Mouse (Mus musculus) c-Kit-negative CD71-positive TER-119-positive erythroid progenitor cells, embryonic 14.5 days (primary cell): ENCODE measurements around the gene Gpr162.
"Not testable (repeated sequence)": the region's sequence is repeated elsewhere in the genome, so short reads cannot be mapped to it uniquely, and the experiment has no call there.

Experiments used
- DNase-seq: peaks from one replicate; pipeline ENCODE4 v3.0.0-alpha.2; 2013; ENCODE audit warnings: low read depth, low spot score

The Gpr162 gene

DNA sequence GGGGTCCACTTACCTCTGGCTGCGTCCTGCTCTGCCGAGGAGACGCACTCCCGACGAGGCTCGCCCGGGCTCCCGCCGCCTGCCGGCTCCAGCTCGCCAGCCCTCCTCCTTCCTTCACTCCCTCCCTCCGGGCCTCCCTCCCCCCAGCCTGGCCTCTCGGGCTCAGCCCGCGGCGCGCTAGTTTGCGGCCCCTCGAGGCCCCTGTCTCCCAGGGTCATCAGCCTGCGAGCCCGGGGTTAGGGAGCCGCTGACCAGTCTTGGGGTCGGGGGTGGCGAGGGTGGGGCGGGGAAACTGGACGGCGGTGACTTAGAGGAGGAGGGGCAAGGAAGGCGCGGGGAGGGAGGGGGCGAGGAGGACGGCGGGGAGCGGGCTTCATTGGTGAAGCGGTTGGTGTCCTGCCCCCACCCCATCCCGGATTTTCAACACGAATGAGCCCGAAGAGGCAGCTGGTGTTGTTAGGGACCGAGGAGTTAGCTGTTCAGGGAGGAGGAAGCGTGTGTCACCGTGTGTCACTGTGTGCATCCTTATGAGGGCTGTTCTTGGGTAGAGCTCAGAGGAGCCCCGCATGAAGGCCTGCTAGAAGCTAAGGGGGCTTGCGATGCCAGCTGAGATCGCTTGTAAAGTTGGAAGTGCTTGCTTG, at the start of gene Gpr162:
TSS of gene Gpr162 (minus strand) at position 326 of the 641 bp plus-strand sequence.
- DNase-seq = no peak

DNA sequence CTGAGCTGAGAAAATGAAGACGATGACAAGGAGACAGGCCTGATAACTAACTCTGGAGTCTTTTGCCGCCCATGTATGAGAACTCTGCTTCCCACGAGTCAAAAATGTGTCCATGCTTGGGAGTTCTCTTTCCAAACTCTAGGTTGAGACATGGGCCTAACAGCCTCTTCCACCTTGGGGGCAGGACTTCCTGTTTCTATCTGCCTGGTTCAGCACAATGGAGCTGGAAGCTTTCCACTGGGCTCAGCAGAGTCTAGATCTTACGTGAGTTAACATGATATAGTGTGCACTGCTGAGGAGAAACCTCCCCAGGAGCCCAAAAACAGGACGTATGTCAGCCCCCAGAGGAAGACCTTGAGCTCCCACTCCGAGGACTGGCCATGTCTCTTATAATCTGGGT, 49.4 kb upstream of the Gpr162 start:
- DNase-seq = no peak

DNA sequence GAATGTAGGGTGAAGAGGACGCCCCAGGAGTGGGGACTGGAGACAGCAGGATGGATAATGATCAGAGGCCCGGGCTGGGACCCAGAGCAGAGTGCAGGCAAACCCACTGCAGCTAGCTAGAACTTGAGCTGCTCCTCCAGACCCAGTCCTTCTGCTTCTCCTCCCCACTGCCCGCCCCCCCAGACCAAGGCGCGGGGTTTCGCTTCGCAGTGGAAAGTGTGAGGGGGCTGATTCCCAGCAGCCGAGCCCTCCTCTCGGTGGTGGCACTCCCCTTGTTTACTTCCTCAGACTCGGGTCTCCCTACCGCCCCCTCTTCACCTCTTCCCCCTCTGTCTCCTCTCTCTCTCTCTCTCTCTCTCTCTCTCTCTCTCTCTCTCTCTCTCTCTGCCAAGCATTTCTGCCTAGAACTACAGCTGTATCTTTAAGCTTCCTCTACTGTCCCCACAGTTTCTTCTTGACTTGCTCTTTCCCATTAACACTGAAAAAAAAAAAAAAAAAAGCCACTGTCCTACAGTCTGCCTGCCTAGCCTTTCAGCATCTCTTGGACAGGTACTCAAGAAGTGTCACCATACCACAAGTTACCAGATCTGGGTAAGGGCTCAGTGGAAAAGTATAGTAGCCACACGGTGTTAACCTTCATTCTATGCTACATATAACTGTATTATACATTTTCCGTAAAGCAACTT, 47.9 kb upstream of the Gpr162 start, which contains the start of gene Lag3:
TSS of gene Lag3 (minus strand) at position 173 of the 686 bp plus-strand sequence.
- no peak for DNase-seq

DNA sequence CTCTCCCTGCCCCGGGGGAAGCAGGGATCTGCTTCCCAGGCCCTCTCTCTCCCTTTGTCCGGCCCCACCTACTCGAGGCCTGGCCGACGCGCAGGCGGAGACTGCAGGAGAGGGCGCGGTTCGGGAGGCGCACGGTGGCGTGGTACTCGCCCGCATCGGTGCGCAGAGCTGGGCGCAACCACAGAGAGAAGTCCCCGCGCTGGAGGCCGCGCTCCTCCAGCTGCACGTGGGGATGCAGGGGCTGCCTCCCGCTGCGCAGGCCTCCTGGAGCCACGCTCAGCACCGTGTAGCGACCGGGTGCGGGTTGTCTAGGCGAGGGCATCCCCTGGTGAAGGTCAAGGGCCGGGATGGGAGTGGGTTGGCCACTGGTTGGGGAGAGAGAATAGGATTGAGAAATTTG, 46.2 kb upstream of the Gpr162 start:
- no peak for DNase-seq

DNA sequence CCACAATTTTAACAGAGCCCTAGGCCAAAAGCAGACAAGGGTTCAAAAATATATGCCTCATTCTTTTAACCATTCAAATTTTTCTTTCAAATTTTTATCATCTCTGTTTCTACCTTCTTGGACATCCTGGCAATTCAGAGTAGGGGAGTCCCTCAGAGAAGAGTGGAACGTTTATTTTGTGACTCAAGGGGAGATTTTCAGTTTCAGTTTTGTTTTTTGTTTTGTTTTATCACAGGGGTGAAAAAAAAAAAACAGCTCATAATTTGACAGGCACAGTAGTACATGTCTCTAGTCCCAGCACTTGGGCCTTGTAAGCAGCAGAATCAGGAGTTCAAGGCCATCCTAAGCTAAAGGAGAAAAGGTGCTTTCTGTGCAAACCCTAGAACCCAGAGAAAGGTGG, 44.0 kb upstream of the Gpr162 start:
- no peak for DNase-seq

DNA sequence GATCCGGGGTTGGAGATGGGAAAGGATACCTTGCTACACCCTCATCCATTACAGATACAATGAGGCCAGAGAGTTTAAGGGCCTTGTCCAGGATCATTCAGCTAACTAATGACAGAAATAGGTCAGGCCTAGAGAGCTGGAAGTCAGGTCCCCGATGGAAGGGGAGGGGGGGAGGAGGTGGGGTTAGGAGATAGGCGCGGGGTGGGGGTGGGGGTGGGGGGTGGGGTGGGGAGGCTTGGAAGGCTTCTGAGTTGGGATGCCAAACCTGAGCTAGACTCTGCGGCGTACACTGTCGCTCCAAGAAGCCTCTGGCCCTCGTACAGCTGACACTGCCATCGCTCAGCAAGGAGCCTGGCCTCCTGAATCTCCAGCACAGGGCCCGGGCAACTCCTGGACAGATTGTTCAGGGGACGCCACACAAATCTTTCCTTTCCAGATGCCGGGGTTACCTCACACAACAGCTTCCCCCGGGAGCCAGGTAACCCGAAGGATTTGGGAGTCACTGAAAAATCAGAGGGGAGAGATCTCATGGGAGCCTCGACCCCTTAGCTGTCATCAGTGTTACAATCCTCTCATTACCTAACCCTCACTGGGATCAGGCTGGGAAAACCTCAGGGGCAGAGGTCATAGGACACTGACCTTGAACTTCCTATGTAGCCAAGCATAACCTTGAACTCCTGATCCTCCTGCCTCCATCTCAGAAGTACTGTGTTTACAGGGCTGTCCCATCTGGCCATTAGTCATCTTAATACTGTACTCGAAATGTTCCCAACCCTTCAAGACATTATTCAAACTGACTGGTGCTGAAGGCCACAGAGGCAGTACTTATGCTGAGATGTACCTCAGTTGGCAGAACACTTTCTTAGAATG, 41.4 kb upstream of the Gpr162 start:
- no peak for DNase-seq

DNA sequence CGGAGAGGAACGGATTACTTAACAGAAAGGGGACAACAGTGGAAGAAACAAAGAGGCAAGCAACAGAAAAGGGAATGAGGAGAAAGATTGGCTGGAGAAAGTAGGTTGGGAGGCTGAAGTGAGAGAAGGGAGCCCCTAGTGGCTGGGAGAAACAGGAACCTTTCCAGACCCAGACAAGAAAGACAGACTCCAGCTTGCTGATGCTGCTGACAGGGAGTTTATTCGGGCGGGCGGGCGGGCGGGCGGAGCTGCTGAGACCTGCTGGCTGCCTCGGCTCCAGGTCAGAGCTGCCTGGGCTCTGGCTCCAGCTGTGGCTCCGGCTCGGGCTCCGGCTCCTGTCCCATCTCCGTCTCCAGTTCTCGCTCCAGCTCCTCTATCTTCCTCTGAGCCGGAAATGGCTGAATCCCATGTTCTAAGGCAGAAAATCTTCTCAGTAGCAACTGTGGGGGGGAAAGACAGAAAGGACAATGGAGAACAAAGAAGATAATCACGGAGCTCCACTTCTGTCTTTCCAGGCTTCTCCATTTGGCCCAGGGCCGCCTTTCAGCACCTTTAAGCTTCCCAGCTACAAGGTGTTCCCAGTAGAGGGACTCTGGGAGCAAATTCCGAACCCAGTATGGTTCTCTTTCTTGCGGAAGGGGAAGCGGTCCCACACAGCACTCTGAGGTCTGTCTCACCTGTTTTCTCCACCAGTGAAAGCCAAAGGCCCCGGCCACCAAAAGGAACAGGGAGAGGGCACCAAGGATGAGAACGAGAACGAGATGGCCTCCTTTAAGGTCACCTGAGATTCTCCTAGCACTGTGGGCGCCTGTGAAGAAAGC, 40.6 kb upstream of the Gpr162 start:
- peak; percentile 36 for DNase-seq

DNA sequence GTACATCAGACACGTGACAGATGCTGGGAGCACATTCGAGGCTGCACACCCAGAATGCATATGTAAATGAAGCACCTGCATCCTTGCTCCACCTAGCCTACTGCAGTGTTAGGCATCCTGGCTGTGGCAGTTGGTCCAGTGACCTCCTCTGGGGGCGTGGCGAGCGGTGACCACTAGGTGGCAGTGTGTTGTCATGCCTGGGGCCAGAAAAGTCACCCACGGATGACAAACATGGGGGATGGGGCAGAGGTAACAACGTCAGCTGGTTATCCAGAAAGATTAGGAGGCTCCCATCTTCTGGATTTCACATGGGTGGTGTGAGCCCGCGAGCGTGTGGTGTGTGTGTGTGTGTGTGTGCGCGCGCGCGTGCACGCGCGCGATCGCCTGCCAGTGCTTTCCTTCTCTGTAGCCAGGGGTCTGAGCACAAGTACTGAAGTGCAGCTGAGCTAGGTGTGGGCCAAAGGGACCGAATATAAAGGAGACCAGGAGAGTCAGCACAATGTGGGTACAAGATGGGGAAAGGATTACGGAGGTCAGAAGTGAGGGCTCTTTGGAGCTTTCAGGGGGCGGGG, 39.9 kb upstream of the Gpr162 start:
- peak; percentile 75 for DNase-seq

DNA sequence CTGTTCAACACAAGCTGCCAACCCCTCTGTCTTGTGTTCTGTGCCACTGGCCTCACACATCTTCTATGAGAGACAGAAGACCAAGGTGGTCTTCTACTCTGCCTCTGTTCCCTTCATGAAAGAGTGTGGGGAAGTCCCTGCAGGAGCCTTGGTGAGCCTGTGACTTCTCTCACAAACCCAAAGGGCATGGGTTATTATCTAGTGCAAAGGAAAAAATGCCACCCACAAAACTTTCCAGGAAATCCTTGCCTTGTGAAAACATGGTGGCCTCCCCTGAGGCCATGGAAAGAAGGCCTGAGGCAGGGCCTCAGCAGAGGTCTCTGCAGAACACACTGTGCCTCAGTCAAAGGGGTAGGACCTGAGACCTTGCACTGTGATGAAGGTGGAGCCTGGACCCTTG, 38.1 kb upstream of the Gpr162 start:
- no peak for DNase-seq

DNA sequence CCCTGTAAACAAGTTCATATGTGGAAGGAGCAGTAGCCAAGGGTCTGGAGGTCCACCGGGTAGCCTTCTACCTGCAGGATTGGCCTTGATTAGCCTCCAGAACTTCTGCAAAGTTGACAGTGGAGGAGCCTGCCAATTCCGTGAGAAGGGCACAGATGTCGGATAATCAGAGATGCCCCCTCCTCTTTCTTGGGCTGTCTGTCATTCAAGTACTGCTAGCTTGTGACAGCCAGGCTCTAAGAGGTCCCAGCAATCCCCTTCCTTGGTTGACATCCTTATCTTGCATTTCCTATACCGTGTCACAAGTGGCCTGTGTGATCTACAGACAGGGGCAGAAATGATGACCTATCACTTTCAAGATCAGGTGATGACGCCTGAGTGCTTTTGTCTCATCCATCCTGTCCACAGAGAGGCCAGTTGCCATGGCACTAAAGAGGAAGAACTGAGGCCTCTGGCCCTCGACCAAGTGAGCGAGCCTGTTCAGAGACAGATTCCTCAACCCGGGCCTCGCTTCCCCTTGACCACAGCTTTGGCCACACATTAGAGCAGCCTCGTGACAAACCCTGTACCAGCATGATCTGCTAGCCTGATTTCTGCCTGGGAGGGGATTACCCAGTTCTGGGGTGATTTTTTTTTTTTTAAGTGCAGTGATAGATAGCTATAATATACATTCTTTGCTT, 37.2 kb upstream of the Gpr162 start:
- DNase-seq = no peak

DNA sequence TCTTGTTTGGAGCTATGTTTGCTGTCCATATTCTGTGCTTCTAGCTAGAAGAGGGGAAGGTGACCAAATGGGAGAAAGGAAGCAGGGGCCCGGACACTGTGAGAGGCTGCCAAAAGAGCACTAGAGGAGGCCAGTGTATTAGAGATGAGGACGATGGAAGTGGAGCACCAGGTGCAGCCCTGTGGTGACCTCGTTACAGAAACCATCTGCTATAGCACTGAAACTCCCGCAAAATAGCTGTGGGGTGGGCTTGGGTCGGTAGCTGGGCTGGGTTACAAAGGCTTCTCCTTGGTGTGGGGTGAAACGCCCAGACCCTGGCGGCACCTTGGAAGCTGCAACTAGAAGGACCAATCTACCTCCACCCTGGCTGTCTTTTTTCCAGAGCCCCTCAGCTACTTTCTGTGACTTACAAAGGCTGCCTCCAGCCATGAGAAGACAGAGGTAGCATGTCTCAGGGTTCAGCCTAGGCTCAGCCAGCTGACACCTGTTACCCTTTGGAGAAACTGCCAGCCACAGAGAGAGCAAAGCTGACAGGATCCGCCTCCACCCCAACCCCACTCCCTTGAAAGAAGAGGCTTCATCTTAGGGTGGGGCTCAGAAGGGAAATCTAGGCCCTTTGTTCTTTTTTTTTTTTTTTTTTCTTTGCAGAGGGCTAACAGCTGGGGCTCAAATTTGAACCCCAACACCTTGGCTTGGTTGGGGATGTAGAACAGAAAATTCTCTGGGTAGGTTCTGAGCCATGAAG, 36.4 kb upstream of the Gpr162 start:
- DNase-seq = no peak

DNA sequence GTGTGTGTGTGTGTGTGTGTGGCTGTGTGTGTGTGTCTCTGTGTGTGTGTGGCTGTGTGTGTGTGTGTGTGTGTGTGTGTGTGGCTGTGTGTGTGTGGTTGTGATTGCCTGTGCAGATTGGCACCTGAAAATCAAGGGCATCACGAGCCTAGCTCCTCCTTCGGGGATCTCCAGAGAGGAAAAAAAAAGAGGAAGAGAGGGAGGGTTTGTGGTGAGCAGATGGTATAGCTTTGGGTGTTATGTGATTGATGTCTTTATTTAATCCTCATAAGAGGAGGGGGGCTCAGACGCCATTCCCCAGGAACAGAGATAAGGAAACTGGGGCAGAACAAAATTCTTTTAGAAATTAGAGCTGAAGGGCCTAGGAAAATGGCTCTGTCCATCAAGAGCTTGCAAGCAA, 34.6 kb upstream of the Gpr162 start:
- no peak for DNase-seq

DNA sequence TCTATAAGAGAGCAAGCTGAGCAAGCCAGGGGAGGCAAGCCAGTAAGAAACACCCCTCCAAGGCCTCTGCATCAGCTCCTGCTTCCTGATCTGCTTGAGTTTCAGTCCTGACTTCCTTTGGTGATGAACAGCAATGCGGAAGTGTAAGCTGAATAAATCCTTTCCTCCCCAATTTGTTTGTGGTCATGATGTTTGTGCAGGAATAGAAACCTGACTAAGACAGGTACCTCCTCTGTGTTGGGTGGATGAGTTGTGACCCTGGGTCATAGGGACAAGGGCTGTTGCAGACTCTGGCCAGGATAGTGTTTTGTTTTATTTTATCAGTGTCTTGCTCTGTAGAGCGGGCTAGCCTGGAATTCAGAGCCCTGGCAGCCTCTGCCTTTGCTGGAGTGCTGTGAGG, 30.3 kb upstream of the Gpr162 start:
- DNase-seq = not testable (repeated sequence)

DNA sequence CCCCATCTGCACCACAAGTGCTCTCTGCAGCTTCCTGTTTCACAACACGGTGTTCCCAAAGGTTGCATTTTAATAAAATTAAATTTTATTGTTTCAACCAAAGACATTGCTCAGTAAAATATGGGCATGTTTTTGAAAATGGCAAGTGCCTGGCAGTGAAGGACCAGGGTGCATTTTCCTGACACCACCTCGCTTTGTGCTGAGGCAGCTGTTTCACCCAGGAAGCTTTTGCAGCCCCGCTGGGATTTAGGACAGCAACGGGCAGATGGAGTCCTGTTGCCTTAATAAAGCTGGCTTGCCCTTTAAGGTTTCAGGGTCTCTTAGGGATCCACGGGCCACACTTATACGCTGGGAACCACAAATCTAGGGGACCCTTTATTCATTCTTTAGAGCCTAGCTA, 27.2 kb upstream of the Gpr162 start:
- DNase-seq = no peak

DNA sequence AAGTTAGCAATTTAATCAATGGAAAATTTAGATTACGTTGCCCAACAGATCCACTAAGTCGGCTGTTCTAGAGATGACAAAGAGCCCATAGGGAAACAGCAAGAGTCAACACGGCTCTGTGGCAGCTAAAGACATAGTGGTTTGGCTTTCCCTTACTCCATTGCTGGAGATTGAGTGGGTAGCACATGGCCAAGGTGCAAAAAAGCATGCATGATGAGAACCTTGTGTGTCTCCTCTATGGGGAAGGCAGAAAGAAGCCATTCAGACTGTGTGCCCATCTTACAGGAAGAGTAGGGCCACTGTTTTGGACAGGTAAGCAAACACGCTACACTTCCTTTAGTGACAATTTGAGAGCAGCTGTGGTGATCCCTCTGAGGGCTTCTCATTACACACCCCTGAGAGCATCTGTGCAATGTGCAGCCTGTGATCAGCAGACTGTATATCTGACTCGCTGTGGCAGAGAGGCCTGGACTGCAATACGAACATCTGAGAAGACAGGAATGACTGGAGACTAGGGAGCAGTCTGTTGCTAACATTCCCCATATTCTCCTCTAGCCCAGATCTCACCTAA, 24.9 kb upstream of the Gpr162 start:
- DNase-seq = no peak

DNA sequence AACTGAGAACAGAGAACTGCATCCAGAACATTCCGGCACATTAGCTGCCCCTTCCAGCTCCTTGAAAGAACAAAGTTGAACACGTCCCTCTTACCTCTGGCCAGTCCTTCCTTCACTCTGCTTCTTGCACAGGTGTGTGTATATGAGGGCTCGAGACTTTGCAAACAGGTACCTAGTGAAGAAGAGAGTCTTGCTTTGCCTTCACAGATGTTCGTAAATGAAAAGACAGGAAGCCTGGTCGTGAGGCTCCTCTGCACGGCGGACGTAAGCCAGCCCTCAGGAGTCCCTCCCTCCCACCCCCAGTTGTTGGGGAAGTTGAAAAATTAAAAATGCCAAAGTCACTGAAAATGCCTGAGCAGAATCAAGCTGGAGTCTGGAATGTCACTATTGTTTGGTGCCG, 24.2 kb upstream of the Gpr162 start, which contains the start of gene Cd4:
TSS of gene Cd4 (minus strand) at position 236 of the 400 bp plus-strand sequence.
- no peak for DNase-seq

DNA sequence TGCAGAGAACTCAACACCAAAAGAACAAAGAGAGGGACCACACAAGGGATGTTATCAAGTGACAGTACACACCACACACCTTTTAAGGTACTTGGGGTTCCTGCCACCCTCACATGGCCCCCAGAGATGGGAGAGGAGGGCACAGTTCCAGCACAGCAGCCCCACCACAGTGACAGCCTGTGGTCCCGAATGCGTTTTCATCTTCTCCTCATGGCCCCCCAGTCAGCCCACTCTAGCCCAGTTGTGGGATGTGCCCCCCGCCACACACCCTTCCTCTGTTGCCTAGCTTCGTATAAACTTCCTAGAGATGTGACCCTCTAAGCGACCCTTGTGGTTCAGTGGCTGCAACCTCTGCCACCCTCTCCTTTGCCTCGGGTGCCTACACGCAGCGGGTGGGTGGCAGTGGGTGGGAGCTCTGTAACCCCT, 22.2 kb upstream of the Gpr162 start:
- no peak for DNase-seq

DNA sequence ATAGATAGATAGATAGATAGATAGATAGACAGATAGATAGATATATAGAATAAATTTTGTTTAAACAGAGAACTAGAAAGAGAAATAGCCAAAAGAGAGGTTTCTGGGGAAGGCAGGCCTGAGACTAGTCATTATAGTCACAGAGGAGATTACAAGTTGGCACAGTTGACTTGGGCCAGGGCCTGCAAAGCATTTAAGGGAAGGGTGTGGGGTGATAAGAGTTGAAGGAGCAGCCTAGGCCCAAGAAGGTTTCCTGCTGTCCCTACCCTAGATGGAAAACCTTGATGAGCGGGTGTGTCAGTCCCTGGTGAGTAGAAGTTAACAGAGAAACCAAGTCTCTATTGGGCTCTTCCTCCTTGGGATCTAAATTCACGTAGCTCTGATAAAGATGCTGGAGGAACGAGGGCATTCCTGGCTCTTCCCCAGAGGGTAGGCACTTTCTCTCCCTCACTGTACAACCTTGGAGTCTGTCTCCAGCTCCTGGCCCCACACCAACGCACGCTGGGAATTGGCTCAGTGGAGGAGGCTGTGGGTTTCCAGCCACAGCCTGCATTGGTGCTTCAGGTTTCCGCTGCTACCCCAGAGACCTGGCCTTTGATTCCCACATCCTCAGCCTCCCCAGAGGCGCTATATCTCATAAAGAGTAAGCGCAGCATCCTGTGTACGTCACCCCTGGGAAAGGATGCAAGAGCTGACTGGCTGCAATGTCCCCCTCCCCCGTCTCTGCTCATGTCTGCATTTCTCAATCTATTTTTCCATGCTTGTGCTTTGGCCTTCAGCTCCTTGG, 21.1 kb upstream of the Gpr162 start:
- DNase-seq = no peak

DNA sequence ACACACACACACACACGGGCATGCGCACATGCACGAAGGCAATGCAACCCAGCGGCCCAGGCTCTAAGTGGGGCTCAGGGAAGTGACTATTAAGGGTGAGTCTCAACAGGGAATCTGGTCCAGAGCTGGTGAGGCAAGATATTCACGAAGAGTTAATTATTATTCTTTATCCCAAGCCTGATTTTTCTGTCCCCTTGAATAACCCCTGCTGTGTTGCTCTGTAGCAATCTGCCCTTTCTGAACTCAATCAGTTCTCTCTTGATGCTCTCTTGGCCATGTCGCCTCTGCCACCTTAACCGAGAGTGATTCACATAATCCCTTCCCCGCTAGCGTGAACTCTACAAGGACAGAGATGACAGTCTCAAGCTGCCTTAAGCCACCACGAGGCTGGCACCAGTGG, 19.6 kb upstream of the Gpr162 start:
- no peak for DNase-seq
